Mouse (Mus musculus) cerebellum, adult 9-10 months (tissue): ENCODE results near the gene Gstm1.
A peak's percentile ranks its signal among the peaks of the same experiment; 100 is the strongest.
"Not testable (repeated sequence)": the region's sequence is repeated elsewhere in the genome, so short reads cannot be mapped to it uniquely, and the experiment has no call there.

ENCODE experiments used
- DNase-seq: peaks from one replicate; pipeline ENCODE4 v3.0.0; 2022

The Gstm1 gene

DNA sequence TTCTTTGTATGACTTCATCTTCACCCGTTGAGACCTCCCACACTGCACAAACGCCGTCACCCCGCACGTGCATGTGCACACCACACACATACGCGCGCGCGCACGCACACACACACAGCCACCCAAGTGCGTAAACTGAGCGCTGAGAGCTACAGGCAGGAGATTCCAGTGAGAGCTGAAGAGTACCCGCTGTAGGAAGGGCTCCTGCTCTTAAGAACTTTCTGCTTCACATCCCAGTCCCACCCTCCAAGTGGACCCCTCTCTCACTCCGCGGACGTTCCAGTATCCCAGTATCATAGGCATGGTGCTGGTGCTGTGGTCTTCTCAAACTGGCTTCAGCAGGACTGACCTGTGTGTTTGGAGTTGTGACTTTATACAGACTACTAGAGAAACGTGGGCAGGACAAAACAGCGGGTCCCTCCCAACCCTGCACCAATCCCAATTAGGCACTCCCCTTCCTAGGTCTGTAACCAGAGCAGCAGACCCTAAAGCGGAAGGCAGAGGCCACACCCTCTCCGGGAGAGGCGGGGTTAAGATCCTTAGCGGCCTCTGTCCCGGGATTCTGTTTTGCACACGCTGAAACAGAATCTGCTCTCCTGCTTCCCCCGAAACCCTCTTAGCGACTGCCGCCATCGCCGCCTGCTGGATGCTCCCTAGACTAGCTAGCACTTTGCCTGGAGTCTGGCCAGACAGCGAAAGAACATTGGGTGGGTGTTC lies at the start of gene Gstm1:
Gstm1 (minus strand) TSS at position 501 of the 717 bp plus-strand sequence.
- peak; percentile 88 for DNase-seq

DNA sequence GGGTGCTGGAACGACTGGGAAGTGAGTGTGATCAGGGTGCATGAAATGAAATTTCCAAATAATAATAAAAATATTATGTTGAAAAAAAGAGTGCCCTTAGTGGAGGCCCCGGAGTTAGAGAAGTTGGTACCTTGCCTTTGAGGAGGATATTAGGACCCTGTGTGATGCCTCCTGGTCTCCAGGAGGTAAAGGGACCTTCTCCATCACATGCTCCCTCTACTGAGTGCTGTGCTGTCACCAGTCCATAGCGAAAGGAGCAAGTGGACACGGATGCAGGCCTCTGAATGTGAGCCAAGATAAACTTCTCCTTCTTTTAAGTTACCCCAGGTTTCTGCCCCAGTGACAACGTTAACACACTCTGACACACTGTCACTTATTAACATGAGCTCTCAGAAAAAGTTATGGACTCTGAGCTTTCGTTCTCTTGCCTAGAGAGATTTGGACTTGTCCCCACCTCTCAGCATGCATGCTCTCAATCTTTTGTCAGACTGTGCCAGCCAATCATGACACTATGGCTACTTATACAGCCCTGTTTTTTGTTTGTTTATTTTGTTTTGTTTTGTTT lies 49.7 kb upstream of the Gstm1 start:
- DNase-seq = no peak

DNA sequence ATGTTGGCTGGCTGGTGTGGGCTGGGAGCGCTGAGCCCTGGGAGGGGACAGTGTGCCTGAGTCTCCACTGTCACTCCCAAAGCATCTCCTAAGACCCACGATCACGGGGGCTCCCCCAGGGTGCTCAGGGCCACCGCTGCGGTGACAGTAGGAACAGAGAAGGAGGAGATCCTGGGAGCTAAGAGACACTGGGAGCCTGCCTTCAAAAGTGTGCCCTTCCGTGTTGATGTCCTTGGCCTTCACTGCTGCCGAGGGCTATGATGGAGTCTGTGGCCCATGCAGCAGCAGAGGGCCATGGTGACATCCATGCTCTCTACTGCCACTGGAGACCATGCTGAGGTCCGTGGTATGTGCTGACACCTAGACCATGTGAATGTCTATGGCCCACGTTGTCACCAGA lies 47.8 kb upstream of the Gstm1 start:
- DNase-seq = no peak

DNA sequence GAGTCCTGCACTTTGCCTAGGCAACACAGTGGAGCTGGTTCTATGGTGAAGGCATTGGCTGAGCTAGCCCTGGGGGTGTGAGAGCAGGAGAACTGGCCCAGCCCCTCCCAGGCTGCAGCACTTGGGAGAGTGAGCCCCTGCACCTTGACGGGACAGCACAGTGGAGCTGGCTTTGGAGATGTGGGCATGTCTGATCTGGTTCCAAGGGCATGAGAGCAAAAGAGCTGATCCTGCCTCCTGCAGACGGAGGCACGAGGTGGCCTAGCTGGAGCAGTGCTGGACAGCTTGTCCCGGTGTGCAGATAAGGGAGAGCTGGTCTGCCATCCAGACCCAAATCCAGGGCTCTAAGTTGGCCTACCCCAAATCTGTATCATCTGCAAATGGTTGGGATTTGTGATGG lies 46.9 kb upstream of the Gstm1 start:
- DNase-seq = no peak

DNA sequence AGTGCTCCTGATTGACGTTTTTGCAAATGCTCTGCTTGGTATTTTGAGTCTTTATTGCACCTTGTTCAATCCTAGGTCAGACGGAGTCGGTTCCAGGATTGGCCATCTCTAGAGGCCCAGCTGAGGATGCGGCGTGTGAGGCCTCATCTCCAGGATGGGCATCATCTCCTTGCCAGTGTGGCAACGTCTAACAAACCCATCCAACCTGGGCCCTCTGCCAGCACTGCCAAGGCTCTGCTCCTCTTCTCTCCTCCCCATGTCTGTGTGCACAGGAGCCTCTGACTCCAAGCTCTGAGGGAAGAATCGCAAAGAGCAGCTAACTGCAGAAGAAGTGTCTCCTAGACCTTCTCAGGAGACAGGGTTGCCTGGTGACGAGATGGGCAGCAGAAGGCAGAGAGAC lies 44.9 kb upstream of the Gstm1 start:
- no peak for DNase-seq

DNA sequence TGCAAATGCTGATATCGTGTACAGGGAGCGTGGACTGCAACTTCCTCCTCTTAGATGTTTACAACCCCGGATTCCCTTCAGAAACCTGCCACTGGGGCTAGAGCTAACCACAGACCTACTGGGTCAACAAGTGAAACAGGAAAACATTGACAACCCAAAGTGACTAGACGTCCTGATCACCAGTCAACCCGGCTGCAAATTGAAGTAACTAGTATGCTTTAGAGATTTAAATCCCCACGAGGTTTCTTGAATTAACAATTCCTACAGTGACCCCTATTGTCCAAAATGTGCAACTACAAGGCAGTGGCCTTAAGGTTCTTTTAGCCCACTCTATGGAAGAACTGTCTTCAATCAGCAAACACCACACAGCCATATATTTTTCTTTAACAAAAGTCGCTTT lies 43.6 kb upstream of the Gstm1 start:
- peak; percentile 63 for DNase-seq

DNA sequence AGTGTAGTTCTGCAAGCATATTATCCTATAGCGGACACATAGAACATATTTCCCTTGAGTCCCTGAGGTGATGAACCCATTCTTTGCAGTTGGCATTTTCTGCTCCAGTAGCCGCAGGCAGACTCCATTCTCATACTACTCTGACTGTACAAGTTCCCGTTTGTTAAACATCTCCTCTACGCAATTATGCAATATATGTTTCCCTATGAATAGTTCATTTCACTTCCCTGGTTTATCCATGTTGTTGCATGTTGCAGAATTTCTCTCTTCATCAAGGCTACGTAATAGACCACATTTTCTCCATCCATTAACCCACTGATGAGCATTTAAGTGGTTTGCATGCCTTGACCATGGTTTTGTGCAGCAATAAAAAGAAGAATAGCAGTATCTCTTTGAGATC lies 32.7 kb upstream of the Gstm1 start:
- no peak for DNase-seq

DNA sequence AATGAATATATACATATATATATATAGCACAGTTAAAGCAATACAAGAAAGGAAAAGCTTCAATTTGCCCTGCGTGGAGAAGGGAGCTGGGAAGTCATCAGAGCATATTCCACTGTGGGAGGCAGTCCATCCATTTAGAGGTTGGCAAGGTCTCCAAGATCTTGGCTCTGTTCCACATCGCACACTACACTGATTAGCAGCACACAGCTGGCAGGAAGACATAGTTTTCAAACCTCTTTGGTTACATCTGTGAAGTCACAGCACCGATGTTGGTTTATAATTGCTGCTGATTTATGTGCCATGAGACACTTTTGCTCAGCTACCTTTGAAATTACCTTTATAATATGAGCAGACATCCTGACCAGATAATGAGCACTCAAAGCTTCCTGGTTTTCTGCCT lies 30.5 kb upstream of the Gstm1 start:
- DNase-seq = no peak

DNA sequence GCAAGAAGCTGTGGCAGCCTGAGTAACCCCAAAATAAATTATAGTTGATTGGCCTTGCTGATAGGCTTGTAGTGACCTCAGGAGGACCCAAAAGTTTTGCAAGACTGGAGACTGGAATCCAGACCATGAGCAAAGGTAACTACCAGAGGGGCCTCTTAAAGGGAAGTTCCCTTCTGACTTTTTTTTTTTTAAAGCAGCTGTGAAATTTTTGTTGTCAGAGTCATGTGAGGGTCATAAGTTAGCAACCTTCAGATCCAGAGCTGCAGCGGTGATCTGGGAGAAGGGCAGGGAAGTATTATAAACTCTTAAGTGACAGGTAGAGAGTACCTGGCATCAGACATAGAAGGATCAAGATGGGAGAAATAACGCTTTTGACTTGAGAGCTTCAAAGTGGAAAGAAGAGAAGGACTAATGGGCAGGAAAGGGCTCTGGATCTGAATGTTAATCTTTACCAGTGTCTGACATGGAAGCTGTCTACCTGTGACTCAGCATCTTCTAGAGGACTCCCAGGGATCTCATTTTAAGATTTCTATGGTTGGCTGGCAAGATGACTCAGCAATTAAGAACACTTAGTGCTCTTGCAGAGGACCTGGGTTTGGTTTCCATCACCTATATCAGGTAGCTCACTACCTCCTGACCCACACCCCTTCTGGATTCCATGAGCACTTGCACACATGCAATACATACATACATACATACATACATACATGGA lies 29.3 kb upstream of the Gstm1 start:
- DNase-seq = no peak

DNA sequence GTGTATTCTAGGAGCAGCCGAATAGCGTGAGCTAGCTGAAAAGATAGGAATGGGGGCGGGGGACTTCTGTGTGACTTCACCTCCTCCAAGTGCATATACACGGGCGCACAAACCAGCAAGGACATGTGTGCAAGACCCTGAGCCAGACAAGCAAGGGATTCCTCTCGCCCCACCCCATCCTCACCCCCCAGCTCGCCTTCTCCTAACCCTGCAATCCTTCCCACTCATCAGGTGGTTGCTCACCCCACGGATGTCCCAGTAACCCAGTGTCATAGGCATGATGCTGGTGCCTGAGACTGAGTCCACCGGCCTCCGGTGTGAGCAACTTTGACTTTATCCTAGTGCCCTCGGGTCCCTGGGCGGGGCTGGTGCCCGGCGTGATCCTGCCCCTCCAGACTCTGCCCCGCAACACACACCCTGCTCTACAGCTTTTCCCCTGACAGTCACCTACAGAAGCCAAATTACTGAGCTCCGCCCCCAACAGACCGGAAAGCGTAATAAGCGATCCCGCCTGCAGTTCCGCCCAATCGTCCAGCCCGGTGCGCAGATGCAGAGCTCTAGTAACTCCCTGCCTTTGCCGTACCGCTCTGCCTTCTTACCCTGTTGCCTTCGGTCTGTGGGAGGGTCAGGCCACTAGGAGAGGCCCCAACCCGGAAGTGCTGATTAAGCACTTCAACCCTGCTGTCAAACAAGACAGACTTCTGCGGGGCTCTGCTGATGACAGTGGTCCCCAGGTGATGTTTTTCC lies 26.8 kb upstream of the Gstm1 start, which contains the start of gene Gstm4:
Gstm4 (minus strand) TSS at position 501 of the 747 bp plus-strand sequence.
- peak; percentile 86 for DNase-seq

DNA sequence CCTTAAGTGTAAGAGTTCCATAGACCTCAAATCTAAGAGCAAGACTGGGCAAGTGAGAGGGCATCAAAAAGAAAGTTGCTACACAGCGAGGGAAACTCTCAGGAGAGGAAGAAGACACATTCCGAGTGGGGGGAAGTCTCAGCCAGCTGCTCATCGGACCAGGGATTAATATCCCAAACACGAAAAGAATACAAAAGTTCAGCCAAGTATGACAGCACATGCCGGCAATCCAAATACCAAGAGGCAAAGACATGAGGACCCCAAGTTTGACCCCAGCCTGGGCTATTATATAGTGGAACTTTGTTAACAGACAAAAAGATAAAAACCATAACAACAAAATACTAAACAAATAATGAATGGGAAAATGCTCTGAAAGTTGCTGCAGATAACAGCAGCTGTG lies 15.4 kb upstream of the Gstm1 start:
- DNase-seq = no peak

DNA sequence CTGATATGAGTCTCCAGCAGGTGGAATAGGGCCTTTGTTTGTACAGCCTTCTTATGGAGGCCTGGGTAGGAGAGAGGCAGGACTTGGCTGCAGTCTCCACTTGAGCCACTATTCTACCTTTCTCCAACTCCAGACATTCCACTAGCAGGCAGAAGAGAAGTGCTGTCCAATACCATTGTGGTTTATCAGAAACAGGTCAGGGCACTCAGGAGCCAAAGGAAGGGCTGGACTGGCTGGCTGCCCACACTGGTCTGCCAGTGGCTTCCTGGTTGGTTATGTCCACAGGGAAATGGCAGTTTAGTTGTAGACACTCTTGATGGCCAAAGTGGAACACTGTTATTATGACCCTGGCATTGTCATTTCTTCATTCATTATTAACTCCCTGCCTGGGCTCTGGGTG lies 14.3 kb upstream of the Gstm1 start:
- DNase-seq = no peak

DNA sequence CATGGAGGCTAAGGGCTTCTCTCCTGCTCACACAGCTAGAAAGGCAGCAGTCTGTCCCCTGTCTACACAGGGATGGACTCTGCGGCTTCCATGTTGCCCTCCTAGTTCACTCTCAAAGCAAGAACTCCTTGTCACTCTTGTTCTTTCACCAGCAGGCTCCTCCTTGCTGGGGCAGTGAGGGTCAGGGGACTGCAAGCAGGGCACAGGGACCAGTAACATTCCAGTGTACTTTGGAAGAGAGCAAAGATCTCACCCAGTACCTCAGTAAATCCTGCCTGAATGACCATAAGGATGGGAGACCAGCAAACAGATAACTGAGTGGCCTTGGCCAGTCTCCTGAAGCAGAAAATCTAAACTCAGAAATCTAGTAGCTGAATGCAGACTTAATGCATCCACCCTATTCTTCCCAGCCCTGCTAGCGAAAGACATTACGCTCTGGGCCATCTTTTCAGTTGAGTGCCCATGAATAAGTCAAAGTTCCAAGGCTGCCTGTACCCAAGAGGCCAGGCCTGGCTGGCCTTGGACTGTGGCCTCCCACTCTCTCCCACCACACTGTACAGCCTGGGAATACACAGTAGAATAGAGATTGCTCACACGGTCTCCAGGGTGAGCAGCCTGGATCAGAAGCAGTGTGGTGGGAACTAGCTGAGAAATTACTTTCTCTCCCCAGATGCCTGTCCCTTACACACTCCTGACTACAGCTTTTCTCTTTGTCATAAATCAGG lies 11.0 kb upstream of the Gstm1 start:
- DNase-seq = no peak

DNA sequence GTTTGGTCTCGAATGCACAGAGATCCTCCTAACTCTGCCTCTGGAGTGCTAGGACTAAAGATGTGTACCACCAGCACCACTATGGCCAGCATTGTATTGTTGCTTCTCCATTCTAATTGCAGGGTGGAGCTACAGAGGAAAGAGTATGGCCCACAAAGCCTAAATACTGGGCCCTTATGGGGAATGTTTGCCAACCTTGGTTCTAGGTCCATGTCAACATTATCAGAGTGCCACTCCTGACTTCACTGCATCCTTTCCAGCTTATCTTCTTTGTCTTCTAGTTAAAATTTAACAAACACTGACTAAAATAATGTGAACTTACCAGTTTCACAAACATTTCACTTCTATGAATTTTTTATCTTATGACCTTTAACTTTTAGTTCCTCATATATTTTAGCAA lies 8.8 kb upstream of the Gstm1 start:
- DNase-seq = no peak

DNA sequence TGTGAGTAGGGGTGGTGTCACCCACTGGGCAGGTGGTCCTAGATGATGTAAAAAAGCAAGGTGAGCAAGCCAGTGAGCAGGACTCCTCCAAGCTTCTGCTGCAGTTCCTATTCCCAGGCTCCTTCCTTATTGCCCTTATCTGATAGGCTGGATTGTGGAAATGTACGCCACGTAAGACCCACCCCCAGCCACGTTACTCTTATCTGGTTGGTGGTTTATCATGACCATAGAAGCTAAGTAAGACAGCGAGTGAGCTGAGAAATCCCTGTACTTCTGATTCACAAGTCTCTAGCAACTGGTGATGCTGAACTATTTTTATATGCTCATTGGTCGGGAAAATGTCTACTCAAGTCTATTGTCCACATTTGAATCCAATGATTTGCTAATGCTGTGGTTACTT lies 8.3 kb upstream of the Gstm1 start:
- no peak for DNase-seq

DNA sequence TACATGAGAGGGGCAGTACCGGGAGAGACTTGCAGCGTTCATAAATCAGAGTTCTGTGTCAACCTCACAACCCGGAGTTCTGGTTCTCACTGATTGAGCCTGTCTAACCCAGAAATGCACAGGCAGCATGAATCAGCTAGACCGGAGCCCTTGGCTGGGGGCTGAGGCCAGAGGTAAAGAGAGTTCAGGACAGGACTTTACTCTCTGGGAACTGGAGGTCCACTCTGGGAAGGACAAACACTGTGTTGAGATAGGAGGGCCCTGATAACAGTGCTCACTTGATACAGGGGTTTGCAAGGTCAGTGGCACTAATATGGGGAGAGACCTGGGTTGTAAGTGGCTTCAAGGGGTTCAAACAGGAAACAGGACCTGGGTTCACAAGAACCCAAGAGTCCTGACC lies 7.5 kb upstream of the Gstm1 start:
- no peak for DNase-seq

DNA sequence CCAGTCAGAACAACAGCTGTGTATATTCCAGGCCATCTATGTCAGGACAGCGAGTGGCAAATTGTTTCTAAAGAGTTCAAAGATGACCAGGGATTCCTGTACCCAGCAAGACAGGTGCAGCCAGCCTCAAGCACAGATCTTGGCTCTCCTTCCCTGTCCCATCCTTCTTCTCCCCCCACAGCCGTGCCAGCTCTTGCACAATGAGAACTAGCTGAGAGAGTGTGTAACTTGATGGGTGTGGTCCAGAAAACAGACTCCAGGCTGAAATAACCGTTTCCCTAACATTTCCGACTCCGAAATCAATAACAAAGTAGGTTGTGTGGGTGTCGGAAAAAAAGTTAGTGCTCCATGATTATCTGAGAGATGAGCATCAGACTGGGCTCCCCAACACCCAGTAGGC lies 4.9 kb upstream of the Gstm1 start:
- DNase-seq = no peak

DNA sequence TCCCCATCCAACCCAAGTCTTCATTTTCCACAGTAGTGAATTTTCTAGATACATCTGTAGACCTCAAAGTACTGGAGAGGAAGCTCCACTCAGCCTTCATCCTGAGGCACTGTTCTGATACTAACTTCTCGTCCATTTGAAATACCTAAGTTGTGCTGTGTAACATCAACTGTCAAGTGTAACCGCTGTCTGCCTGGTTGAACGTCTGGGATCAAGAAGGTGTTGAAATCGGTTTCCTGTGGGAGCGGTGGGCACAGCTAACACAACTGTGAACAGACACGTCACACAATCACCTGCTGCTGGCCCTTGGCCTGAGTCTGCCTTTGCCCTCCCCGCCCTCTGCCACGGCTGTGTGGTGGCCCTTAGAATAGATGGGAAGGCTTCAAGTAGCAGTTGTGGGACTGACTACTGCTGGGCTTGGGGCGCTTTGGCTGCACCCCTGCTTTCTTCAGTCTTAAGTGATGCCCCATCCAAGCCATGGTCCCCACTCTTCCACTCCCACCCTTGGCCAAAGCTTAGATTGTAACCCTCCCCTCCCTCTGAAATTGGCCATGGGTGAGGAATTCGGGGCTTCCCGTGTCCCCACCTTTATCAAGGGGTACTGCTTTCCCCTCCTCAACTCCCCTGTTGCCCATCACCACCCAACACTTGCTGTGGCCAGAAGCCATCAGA lies 2.7 kb upstream of the Gstm1 start:
- DNase-seq = not testable (repeated sequence)

DNA sequence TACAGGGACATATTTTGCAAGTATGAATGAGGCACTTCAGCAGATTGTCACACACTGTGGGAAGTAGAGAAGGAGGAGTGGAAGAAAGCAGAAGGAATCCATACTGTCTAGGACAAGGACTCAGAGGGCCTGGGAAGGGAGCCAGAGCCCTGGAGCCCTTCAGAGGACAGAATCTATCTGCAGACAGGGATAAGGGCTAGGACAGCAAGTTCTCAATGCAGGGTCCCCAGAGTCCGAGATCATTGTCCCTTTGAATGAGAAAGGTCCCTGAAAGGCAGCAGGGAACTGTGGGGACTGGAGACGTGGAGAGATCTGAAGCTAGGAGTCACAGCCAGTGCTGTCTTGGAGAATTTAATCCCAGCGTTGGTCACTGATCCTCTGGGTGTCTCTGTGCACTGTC lies 1.5 kb upstream of the Gstm1 start:
- not testable (repeated sequence) for DNase-seq

DNA sequence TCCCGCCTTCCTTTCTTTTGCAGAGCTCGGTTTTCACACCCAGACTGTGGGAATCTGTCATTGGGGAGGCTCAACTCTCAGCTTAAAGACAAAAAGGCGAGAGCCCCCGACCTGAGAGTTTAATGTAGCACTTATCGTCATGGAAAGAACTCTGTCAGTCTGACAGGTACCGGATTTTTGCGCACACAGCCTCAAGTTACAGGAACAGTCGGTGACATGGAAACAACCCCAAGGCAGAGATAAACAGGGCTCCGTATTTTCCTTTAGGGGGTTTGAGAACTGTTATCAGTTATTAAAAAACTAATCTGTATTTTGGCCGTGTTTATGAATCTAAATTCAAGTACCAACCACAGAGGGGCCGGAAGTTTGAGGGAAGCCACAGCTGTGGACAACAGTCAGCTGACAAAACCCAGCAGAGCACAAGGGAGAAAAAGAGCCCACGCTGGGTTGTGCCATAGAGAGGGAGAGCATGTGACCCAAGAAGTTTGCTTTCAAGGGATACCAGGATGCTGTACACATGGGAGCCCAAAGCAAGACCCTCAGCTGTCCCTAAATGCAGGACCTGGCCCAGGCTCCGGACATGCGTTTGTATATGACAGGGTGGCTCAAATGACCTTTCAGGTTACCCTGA lies 532 bp upstream of the Gstm1 start:
- peak; percentile 15 for DNase-seq

DNA sequence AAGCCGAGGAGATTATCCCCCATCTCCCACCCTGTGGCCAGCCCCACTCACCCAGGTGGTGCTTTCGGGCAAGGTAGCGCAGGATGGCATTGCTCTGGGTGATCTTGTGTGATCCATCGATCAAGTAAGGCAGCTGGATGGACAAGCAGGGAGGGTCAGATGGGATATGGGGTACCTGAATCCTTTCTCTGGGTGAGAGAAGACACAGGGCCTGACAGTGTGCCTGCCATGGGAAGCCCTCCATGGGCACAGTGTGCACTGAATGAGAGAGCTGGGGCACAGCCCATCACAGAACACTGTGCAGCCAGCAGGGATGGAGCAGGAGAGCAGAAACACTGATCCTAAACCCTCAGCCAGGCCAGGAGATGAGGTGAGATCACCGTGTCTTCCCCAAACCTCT lies 1.3 kb downstream of the Gstm1 start:
- DNase-seq = not testable (repeated sequence)

DNA sequence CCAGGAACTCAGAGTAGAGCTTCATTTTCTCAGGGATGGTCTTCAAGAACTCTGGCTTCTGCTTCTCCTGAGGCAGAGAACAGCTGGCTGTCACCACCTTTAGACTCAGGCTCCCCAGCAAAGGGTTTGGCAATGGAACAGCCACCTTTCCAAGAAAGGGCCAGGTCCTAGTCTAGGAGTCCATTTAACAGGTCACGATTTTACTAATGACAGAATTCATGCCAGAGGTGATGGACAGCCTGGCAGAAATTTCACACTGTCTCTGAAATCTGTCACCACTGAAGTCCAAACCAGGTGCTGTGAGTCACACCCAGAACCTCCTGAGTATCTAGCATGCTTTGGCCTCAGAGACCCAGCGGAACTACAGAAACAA lies 2.8 kb downstream of the Gstm1 start:
- DNase-seq = no peak
